Mouse (Mus musculus) heart, adult 9 months (tissue): ENCODE data around the gene Bsnd.

Experiments
- DNase-seq, 2 experiments: peaks; one replicate each; pipeline ENCODE4 v3.0.0; 2022; ENCODE audit warnings: low spot score in 2 of 2

Bsnd gene

GRCm38 (mm10) chr4:106483215-106483727 is 8.8 kb downstream of the Bsnd start:
- no peak for DNase-seq

- no peak for DNase-seq
Measured at GRCm38 (mm10) chr4:106480545-106480944, 11.5 kb downstream of the Bsnd start.

DNA sequence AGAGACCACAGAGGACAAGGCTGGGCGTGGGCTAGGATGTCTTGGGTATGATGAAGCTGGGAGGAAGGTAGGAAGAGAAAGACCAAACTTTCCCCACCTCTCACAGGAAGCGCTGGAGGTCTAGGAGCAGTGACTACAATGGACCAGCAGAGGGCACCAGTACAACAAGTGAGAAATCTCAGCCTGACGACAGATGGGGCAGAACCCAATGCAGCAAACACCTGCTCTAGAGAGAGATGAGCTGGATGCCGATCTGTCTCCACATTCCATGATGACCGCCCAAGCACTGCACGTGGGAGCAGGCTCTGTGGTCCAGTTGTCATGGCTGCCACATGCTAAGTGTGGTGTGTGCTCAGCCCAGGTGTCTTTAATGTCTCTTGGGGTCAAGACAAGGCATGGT is 17.8 kb downstream of the Bsnd start:
- DNase-seq, result peak in 1 of 2 experiments; percentile 10

DNA sequence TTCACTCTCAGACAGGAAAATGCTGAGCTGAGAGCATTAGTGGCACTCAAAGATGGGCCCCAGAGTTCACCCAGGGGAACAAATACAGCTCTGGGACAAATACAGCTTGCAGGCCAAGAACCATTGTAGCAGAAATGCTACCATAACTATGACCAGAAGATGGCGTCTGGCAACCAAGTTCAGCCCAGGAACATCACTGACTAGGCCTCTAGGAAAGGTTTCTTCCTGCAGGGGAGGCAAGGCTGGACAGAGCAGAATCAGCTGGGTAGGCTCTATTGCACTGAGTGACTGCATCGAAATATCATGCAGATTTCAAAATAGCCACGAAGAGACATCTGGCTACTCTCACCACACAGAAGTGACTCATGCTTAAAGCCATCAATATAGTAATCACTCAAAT is 19.7 kb downstream of the Bsnd start:
- DNase-seq, result peak; percentile 21 to 47

- peak; percentile 51 to 63 for DNase-seq
Measured at GRCm38 (mm10) chr4:106470921-106471320, 21.2 kb downstream of the Bsnd start.

DNA sequence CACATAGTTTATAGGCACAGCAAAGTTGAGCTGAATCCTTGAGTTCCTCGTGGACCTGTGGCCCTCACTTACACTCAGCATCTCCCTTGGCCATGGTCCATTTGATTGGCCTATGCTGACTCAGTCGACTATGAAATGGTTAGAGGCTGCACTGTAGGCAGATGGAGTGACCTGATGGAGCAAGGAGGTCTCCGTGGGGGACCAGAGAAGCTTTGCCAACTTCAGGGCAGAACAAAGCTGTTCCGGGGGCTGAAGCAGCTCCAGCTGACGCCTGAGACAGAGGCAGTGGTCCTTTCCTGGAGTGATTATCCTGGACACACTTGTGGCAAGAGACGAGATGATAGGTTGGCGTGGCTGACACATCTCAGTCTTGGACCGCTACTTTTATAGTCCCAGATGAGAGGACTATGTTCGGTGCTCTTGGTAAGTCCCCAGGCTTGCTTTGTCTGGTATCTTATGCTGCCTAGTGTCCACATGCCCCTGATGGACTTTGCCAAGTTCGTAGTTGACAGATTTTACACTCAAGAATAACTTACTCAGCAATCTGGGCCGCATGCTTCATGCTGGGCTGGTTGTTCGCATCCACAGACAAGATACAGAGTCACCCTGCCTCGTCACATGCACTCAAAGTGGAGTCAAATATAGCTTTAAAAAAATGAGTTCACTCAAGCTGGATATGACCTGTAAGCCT is 24.5 kb downstream of the Bsnd start:
- no peak for DNase-seq

GRCm38 (mm10) chr4:106463174-106463801 is 28.8 kb downstream of the Bsnd start:
- no peak for DNase-seq

GRCm38 (mm10) chr4:106462524-106462923 is 29.6 kb downstream of the Bsnd start:
- DNase-seq, result no peak

DNA sequence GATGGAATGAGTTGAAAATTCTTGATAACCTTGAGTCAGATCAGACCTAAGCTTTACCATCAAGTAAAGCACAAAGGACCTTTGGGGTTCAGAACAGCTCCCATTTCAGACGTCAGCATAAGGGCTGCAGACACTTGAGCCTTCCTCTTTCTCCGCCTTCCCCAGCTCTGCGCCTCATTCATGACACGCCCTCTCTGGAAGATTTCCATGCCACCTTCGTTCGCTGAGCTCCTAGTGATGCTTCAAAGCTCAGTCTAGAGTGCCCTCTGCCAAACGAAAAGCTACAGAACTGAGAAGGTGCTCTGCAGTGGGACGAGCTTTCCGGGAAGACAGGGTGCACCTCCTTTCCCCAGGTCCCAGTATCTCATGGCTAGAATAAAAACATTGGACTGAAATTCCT is 30.1 kb downstream of the Bsnd start:
- DNase-seq, result no peak

DNA sequence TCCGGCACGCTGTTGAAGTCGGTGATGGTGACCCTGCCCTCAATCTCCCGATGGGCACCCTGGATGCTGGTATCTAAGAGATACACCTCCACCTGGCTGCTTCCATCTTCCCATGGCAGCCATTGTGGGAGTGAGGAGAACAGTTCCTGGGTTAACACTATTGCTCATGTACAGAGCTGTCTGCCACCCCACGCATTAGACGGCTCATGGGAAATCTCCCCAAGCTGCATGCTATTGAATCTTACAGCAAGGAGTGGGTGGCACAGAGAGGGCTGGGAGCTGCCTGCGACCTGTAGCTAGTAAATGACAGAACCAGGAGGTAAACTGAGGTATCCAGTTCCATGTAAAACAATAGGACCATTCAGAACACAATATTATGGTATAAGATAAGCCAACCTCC is 37.5 kb downstream of the Bsnd start:
- DNase-seq, result no peak

DNA sequence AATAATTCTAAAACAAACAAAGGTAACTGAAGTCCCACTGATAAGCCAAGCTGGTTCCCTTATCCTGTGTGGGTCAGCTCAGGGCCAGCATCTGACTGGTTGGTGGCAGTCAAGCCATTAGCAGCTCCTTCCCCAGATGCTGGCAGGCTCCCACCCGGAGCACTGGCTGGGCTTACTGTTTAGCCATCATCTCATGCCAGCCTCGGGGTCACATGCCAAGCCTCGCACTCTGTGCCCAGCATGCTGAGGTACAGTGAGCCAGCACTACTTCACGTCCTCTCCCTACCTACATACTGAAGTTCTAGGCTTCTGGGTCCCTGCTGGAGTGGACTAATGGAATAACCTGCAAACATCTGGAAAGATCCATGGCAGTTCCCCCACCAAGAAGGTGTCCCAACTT is 38.6 kb downstream of the Bsnd start:
- DNase-seq, result no peak

GRCm38 (mm10) chr4:106453108-106453507 is 39.0 kb downstream of the Bsnd start:
- DNase-seq, result no peak

- no peak for DNase-seq
Measured at GRCm38 (mm10) chr4:106452401-106452800, 39.7 kb downstream of the Bsnd start.

GRCm38 (mm10) chr4:106449306-106449705 is 42.8 kb downstream of the Bsnd start:
- no peak for DNase-seq

DNA sequence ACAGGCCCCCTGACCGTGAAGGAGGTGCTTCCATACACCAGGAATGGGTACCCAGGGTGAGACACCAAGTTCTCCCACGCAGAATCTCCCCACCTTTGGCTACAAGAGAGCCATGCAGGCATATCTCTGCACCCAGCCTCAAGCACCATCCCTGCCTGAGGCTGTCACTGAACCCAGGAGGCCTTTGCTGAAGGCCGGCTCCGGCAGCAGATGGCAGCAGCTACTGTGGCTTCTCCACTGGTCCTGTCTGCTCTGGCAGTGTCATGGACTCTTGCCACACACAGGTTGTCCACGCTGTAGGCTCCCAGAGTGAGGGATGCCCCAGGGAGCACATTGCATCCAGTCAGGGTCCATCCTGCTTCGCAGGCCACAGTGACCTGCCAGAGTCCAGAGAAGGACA is 48.9 kb downstream of the Bsnd start:
- DNase-seq, result no peak

GRCm38 (mm10) chr4:106438763-106439162 is 53.3 kb downstream of the Bsnd start:
- DNase-seq, result no peak

GRCm38 (mm10) chr4:106437207-106437606 is 54.9 kb downstream of the Bsnd start:
- no peak for DNase-seq

GRCm38 (mm10) chr4:106436475-106436874 is 55.6 kb downstream of the Bsnd start:
- DNase-seq, result no peak

GRCm38 (mm10) chr4:106435426-106435825 is 56.7 kb downstream of the Bsnd start:
- no peak for DNase-seq
